Mouse (Mus musculus) C2C12 (cell line): ENCODE data around the gene Aldh9a1. TPM values are rescaled to one million over a fixed set of nuclear protein-coding genes. Genes with fewer than 3 reads are reported as not detected.

Experiments used
- H3K27me3 ChIP-seq: one replicate; pipeline ENCODE4 v1.6.1; 2011; ENCODE audit not compliant: control insufficient read depth, insufficient read depth, insufficient read length
- H3K36me3 ChIP-seq: one replicate; pipeline ENCODE4 v1.6.1; 2011; ENCODE audit not compliant: control insufficient read depth, insufficient read depth
- H3K4me3 ChIP-seq: one replicate; pipeline ENCODE4 v1.5.1; 2011; ENCODE audit warnings: mild to moderate bottlenecking, control low read depth; ENCODE audit not compliant: poor library complexity, insufficient read depth, severe bottlenecking
- H3K79me2 ChIP-seq: one replicate; pipeline ENCODE4 v1.6.1; 2011; ENCODE audit not compliant: control insufficient read depth, insufficient read depth
- H3K79me3 ChIP-seq: one replicate; pipeline ENCODE4 v1.6.1; 2011; ENCODE audit warnings: low read depth, control low read depth
- H3ac ChIP-seq: one replicate; pipeline ENCODE3; 2011; ENCODE audit warnings: low read depth; ENCODE audit not compliant: control insufficient read depth, insufficient read length
- CEBPB ChIP-seq: IDR thresholded peaks from one replicate; pipeline ENCODE4 v1.6.1; 2011; ENCODE audit warnings: low read depth, mild to moderate bottlenecking, control low read depth, moderate library complexity
- CTCF ChIP-seq: IDR thresholded peaks from one replicate; pipeline ENCODE4 v1.5.1; 2011; ENCODE audit not compliant: control insufficient read depth, insufficient read depth, insufficient read length
- FOSL1 ChIP-seq: IDR thresholded peaks from one replicate; pipeline ENCODE4 v1.8.0; 2011; ENCODE audit warnings: mild to moderate bottlenecking, low read length; ENCODE audit not compliant: poor library complexity, insufficient read depth, severe bottlenecking
- MAX ChIP-seq: IDR thresholded peaks from one replicate; pipeline ENCODE4 v1.6.1; 2011; ENCODE audit warnings: mild to moderate bottlenecking, control low read depth
- MYOD1 ChIP-seq: IDR thresholded peaks from one replicate; pipeline ENCODE4 v1.6.1; 2011; ENCODE audit warnings: low read depth; ENCODE audit not compliant: control insufficient read depth, insufficient read length
- MYOG ChIP-seq: IDR thresholded peaks from one replicate; pipeline ENCODE4 v1.6.1; 2011; ENCODE audit not compliant: control insufficient read depth, insufficient read length; ENCODE audit errors: extremely low read depth
- USF1 ChIP-seq: IDR thresholded peaks from one replicate; pipeline ENCODE4 v1.6.1; 2011; ENCODE audit warnings: low read depth, mild to moderate bottlenecking, control low read depth, moderate library complexity
- polyA plus RNA-seq: library from polyadenylated mRNA; unstranded; fragments of >200 nt; fragmentation: generic; extraction: Trizol; gene quantifications from one replicate; pipeline ENCODE4 v1.2.1, GENCODE M21; 2012; ENCODE audit warnings: missing spikeins

Aldh9a1 gene
- polyA plus RNA-seq, 1 experiment: 29.4 TPM

DNA sequence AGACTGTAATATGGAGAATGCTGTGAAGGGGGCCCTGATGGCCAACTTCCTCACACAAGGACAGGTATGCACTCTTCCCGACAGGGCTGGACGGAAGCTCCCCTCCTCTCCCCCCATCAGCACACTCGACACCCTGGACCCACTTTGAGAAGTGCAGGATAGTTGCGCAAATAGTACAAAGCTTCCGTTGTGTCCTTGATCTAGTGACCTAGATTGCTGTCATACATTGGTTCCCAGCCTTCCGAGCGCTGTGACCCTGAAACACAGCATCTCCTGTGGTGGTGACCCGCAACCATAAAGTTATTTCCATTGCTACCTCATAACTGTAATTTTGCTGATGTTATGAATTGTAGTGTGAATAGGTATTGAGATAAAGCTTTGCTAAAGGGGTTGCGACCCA lies 7.6 kb downstream of the Aldh9a1 start:
- no peaks in the 10 kb centered on the region for H3K27me3 ChIP-seq
- no peak overlapping the region for H3ac ChIP-seq
- no peak for TF ChIP-seq CEBPB
- no peak for TF ChIP-seq USF1
- no peak for TF ChIP-seq MYOD1
- TF ChIP-seq MAX: no peak
- no peak for TF ChIP-seq FOSL1
- no peak for TF ChIP-seq CTCF
- no peak for TF ChIP-seq MYOG
- peaks cover 59% of the 10 kb centered on the region for H3K36me3 ChIP-seq
- H3K79me3 ChIP-seq: no peaks in the 10 kb centered on the region
- H3K79me2 ChIP-seq: no peaks in the 10 kb centered on the region
- H3K4me3 ChIP-seq: no peak overlapping the region

DNA sequence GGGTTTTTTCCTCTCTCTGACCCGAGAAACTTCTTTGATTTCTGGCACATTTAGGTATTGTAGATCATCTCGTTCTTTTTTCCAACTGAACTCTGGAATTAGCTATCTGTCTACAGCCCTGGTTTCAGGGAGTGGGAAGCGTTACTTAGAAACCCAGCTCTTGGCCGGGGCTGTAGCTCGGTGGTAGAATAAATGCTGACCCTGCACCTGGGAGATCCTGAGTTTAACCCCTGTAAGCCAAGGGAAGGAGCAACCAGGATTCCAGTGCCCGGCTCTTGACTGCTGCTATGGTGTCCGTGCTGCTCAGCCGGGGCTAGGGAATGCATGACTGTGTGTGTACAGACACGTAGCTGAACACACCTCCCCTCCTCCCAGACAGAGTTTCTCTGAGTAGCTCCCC lies 8.9 kb downstream of the Aldh9a1 start:
- Histone ChIP-seq H3K27me3 (no peaks in the 10 kb centered on the region), H3ac (no peak overlapping the region), H3K36me3 (peaks cover 60% of the 10 kb centered on the region), H3K4me3 (no peak overlapping the region), H3K79me3 (no peaks in the 10 kb centered on the region), H3K79me2 (no peaks in the 10 kb centered on the region)
- TF ChIP-seq CTCF: no peak
- TF ChIP-seq USF1: no peak
- TF ChIP-seq MYOD1: no peak
- no peak for TF ChIP-seq MAX
- TF ChIP-seq CEBPB: no peak
- no peak for TF ChIP-seq FOSL1
- no peak for TF ChIP-seq MYOG

DNA sequence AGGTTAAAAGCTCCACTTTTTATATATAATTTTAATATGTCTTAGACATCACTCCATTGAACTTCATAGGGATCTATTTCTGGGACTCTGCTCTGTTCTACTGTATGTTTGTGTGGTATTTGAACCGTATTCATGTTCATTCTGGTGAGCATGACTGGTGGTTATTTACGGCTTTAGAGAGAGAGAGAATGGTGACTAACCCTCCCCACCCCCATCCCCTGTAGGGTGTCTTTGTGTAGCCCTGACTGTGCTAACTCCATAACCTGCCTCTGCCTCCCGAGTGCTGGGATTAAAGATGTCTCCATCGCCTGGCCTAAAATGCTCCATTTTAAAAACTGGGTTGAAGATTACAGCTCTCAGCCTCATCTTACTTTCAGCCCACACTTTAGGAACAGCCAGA lies 10.5 kb downstream of the Aldh9a1 start:
- H3ac ChIP-seq: no peak overlapping the region
- H3K4me3 ChIP-seq: no peak overlapping the region
- H3K79me3 ChIP-seq: no peaks in the 10 kb centered on the region
- H3K27me3 ChIP-seq: no peaks in the 10 kb centered on the region
- TF ChIP-seq FOSL1: no peak
- no peak for TF ChIP-seq USF1
- no peak for TF ChIP-seq CEBPB
- TF ChIP-seq CTCF: no peak
- no peak for TF ChIP-seq MYOD1
- no peak for TF ChIP-seq MAX
- TF ChIP-seq MYOG: no peak
- peaks cover 52% of the 10 kb centered on the region for H3K36me3 ChIP-seq
- H3K79me2 ChIP-seq: no peaks in the 10 kb centered on the region

DNA sequence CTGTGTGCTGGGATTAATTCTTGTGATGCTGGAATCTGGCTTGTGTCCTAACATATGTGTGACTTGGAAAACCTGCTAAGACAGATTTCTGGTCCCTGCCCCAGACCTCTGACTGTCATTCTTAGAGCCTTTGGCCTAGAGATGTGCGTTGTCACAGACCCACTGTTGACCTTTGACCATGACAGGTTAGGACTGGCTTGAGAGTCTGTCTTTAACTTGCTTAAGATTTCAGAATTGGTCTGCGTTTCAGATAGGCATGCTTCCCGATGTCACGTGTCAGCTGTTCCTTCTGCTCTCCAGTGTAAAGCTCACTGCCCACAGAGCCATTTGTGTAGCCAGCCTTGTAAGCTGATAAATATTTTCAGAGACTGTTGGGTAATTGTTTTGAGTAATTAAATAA lies 13.0 kb downstream of the Aldh9a1 start:
- H3K4me3 ChIP-seq: no peak overlapping the region
- H3K79me3 ChIP-seq: no peaks in the 10 kb centered on the region
- peaks cover 52% of the 10 kb centered on the region for H3K36me3 ChIP-seq
- H3K79me2 ChIP-seq: no peaks in the 10 kb centered on the region
- H3ac ChIP-seq: no peak overlapping the region
- no peaks in the 10 kb centered on the region for H3K27me3 ChIP-seq
- TF ChIP-seq USF1: no peak
- TF ChIP-seq FOSL1: no peak
- TF ChIP-seq CEBPB: no peak
- no peak for TF ChIP-seq MYOD1
- TF ChIP-seq MYOG: no peak
- TF ChIP-seq CTCF: no peak
- TF ChIP-seq MAX: no peak

- peaks cover 52% of the 10 kb centered on the region for H3K36me3 ChIP-seq
- TF ChIP-seq CTCF: no peak
Observed at GRCm38 (mm10) chr1:167363322-167363721, 13.5 kb downstream of the Aldh9a1 start.

GRCm38 (mm10) chr1:167365808-167366207 lies 16.0 kb downstream of the Aldh9a1 start:
- H3K36me3 ChIP-seq: peaks cover 48% of the 10 kb centered on the region
- no peak overlapping the region for H3ac ChIP-seq
- TF ChIP-seq MYOG (no peak), MAX (no peak), CTCF (no peak), FOSL1 (no peak), USF1 (no peak), MYOD1 (no peak), CEBPB (no peak)
- no peaks in the 10 kb centered on the region for H3K27me3 ChIP-seq
- H3K79me3 ChIP-seq: no peaks in the 10 kb centered on the region
- H3K4me3 ChIP-seq: no peak overlapping the region
- H3K79me2 ChIP-seq: no peaks in the 10 kb centered on the region

More at GRCm38 (mm10) chr1:167363322-167363721, 13.5 kb downstream of the Aldh9a1 start:
- no peaks in the 10 kb centered on the region for H3K79me3 ChIP-seq
- no peak overlapping the region for H3K4me3 ChIP-seq
- H3ac ChIP-seq: no peak overlapping the region
- H3K79me2 ChIP-seq: no peaks in the 10 kb centered on the region
- no peaks in the 10 kb centered on the region for H3K27me3 ChIP-seq
